Mouse (Mus musculus): ENCODE measurements around the gene Coa7. TPM values are rescaled to one million over a fixed set of nuclear protein-coding genes. Genes with fewer than 3 reads are reported as not detected.
A peak's percentile ranks its signal among the peaks of the same experiment; 100 is the strongest.

Coa7 gene
- polyA plus RNA-seq, 1 experiment from 2014 or later = 79.3 TPM

- Histone ChIP-seq H3K4me1 (peaks cover 21% of the 10 kb centered on the region), H3K27ac (no peak overlapping the region), H3K27me3 (ENCODE audit: poor library complexity, severe bottlenecking) (no peaks in the 10 kb centered on the region), H3K4me3 (no peak overlapping the region), H3K36me3 (replicated peaks) (no peaks in the 10 kb centered on the region), H3K9me3 (no peaks in the 10 kb centered on the region)
- WGBS = 87% methylated on average over 3 of the region's 3 CpGs
- DNase-seq (ENCODE audit: extremely low spot score, low spot score) = no peak
Observed at GRCm38 (mm10) chr4:108371421-108371820, 43.5 kb downstream of the Coa7 start.

GRCm38 (mm10) chr4:108372166-108372565, 44.2 kb downstream of the Coa7 start:
- H3K4me3 ChIP-seq = no peak overlapping the region
- no peaks in the 10 kb centered on the region for H3K27me3 ChIP-seq (ENCODE audit: poor library complexity, severe bottlenecking)
- peaks cover 21% of the 10 kb centered on the region for H3K4me1 ChIP-seq
- no peak for DNase-seq (ENCODE audit: extremely low spot score, low spot score)
- no peaks in the 10 kb centered on the region for H3K9me3 ChIP-seq
- 87% methylated on average over 3 of the region's 3 CpGs for WGBS
- H3K36me3 ChIP-seq (replicated peaks) = no peaks in the 10 kb centered on the region
- H3K27ac ChIP-seq = peak overlapping the region; percentile 53; the same call in 1 of the 2 replicates

GRCm38 (mm10) chr4:108379476-108379875, 51.5 kb downstream of the Coa7 start:
- Histone ChIP-seq H3K4me3 (no peak overlapping the region), H3K27ac (0 out of 2 replicates have a peak overlapping the region, but pooled peaks have one; percentile 22), H3K9me3 (no peaks in the 10 kb centered on the region), H3K4me1 (peaks cover 28% of the 10 kb centered on the region), H3K27me3 (ENCODE audit: poor library complexity, severe bottlenecking) (peaks cover 39% of the 10 kb centered on the region), H3K36me3 (replicated peaks) (no peaks in the 10 kb centered on the region)
- DNase-seq (ENCODE audit: extremely low spot score, low spot score) = no peak
- 81% methylated on average over 3 of the region's 3 CpGs for WGBS

- H3K9me3 ChIP-seq = no peaks in the 10 kb centered on the region
- no peak overlapping the region for H3K4me3 ChIP-seq
- H3K27ac ChIP-seq = no peak overlapping the region
- H3K36me3 ChIP-seq (replicated peaks) = no peaks in the 10 kb centered on the region
- peaks cover 28% of the 10 kb centered on the region for H3K4me1 ChIP-seq
- no peak for DNase-seq (ENCODE audit: extremely low spot score, low spot score)
- H3K27me3 ChIP-seq (ENCODE audit: poor library complexity, severe bottlenecking) = peaks cover 46% of the 10 kb centered on the region
- WGBS = 24% methylated on average over 1 of the region's 1 CpGs
Observed at GRCm38 (mm10) chr4:108380146-108380545, 52.2 kb downstream of the Coa7 start.

- Histone ChIP-seq H3K27ac (peak within 1 kb of the TSS; percentile 83), H3K9me3 (no peaks in the 10 kb centered on the region), H3K4me1 (peaks cover 44% of the 10 kb centered on the region), H3K27me3 (ENCODE audit: poor library complexity, severe bottlenecking) (peaks cover 64% of the 10 kb centered on the region), H3K36me3 (replicated peaks) (no peaks in the 10 kb centered on the region), H3K4me3 (peak within 1 kb of the TSS; percentile 63)
- 2% methylated on average over 55 of the region's 55 CpGs for WGBS
- peak; percentile 36 for DNase-seq (ENCODE audit: extremely low spot score, low spot score)
Observed at GRCm38 (mm10) chr4:108383183-108383714, 55.3 kb downstream of the Coa7 start, which contains the start of gene Shisal2a. Gene Shisal2a, minus strand, starts transcription at chr4:108383349.

GRCm38 (mm10) chr4:108386087-108386486, 58.1 kb downstream of the Coa7 start:
- no peak for DNase-seq (ENCODE audit: extremely low spot score, low spot score)
- Histone ChIP-seq H3K9me3 (no peaks in the 10 kb centered on the region), H3K4me1 (peaks cover 42% of the 10 kb centered on the region), H3K4me3 (no peak overlapping the region), H3K27ac (no peak overlapping the region), H3K36me3 (replicated peaks) (no peaks in the 10 kb centered on the region), H3K27me3 (ENCODE audit: poor library complexity, severe bottlenecking) (peaks cover 58% of the 10 kb centered on the region)
- 26% methylated on average over 1 of the region's 1 CpGs for WGBS

GRCm38 (mm10) chr4:108387106-108387505, 59.2 kb downstream of the Coa7 start:
- WGBS = 39% methylated on average over 4 of the region's 4 CpGs
- H3K27me3 ChIP-seq (ENCODE audit: poor library complexity, severe bottlenecking) = peaks cover 48% of the 10 kb centered on the region
- H3K9me3 ChIP-seq = no peaks in the 10 kb centered on the region
- peak overlapping the region; percentile 45 for H3K4me3 ChIP-seq
- H3K27ac ChIP-seq = peak overlapping the region; percentile 89
- H3K4me1 ChIP-seq = peaks cover 42% of the 10 kb centered on the region
- DNase-seq (ENCODE audit: extremely low spot score, low spot score) = no peak
- no peaks in the 10 kb centered on the region for H3K36me3 ChIP-seq (replicated peaks)

GRCm38 (mm10) chr4:108387681-108388253, 59.8 kb downstream of the Coa7 start:
- WGBS = 9% methylated on average over 18 of the region's 18 CpGs

GRCm38 (mm10) chr4:108388741-108389140, 60.8 kb downstream of the Coa7 start:
- no peak for DNase-seq (ENCODE audit: extremely low spot score, low spot score)
- Histone ChIP-seq H3K27ac (0 out of 2 replicates have a peak overlapping the region, but pooled peaks have one; percentile 89), H3K4me3 (no peak overlapping the region), H3K27me3 (ENCODE audit: poor library complexity, severe bottlenecking) (peaks cover 32% of the 10 kb centered on the region), H3K4me1 (peaks cover 32% of the 10 kb centered on the region), H3K9me3 (no peaks in the 10 kb centered on the region), H3K36me3 (replicated peaks) (no peaks in the 10 kb centered on the region)
- 79% methylated on average over 3 of the region's 3 CpGs for WGBS

More at GRCm38 (mm10) chr4:108387681-108388253, 59.8 kb downstream of the Coa7 start:
- peak overlapping the region; percentile 89 for H3K27ac ChIP-seq
- H3K9me3 ChIP-seq = no peaks in the 10 kb centered on the region
- H3K27me3 ChIP-seq (ENCODE audit: poor library complexity, severe bottlenecking) = peaks cover 42% of the 10 kb centered on the region
- no peaks in the 10 kb centered on the region for H3K36me3 ChIP-seq (replicated peaks)
- DNase-seq (ENCODE audit: extremely low spot score, low spot score) = peak; percentile 70
- H3K4me3 ChIP-seq = peak overlapping the region; percentile 45
- H3K4me1 ChIP-seq = peaks cover 42% of the 10 kb centered on the region

- no peak for DNase-seq (ENCODE audit: extremely low spot score, low spot score)
- no peak overlapping the region for H3K27ac ChIP-seq
- H3K4me1 ChIP-seq = peaks cover 27% of the 10 kb centered on the region
- 0 out of 2 replicates have a peak, but pooled peaks cover 8% of the 10 kb centered on the region for H3K27me3 ChIP-seq (ENCODE audit: poor library complexity, severe bottlenecking)
- H3K9me3 ChIP-seq = peaks cover 5% of the 10 kb centered on the region; the same call in 1 of the 2 replicates
- no peak overlapping the region for H3K4me3 ChIP-seq
- H3K36me3 ChIP-seq (replicated peaks) = no peaks in the 10 kb centered on the region
- WGBS = 87% methylated on average over 5 of the region's 5 CpGs
Observed at GRCm38 (mm10) chr4:108391124-108391523, 63.2 kb downstream of the Coa7 start.

Other genes with a start within 250 kb of the Coa7 start
- 0.10 and 0.22 TPM in 2 replicates for gene Podn, start 231.7 kb upstream of the Coa7 start, polyA plus RNA-seq (2016; fragmentation: Nextera tagmentation; extraction: Ambion mirVana)
- 187 and 190 TPM in 2 replicates for gene Scp2, start 183.1 kb upstream of the Coa7 start, polyA plus RNA-seq (2016; fragmentation: Nextera tagmentation; extraction: Ambion mirVana)
- 22.8 and 23.6 TPM in 2 replicates for gene Echdc2, start 162.7 kb upstream of the Coa7 start, polyA plus RNA-seq (2016; fragmentation: Nextera tagmentation; extraction: Ambion mirVana)
- gene Zyg11a, start 110.1 kb upstream of the Coa7 start, polyA plus RNA-seq (2016; fragmentation: Nextera tagmentation; extraction: Ambion mirVana) = not detected in 2 replicates
- gene Zyg11b, start 27.0 kb upstream of the Coa7 start, polyA plus RNA-seq (2016; fragmentation: Nextera tagmentation; extraction: Ambion mirVana) = 13.5 and 13.9 TPM in 2 replicates
- 1.7 and 1.8 TPM in 2 replicates for gene Shisal2a, start 55.2 kb downstream of the Coa7 start, polyA plus RNA-seq (2016; fragmentation: Nextera tagmentation; extraction: Ambion mirVana)
- 30.5 and 34.8 TPM in 2 replicates for gene Gpx7, start 78.8 kb downstream of the Coa7 start, polyA plus RNA-seq (2016; fragmentation: Nextera tagmentation; extraction: Ambion mirVana)
- 83.3 and 85.1 TPM in 2 replicates for gene Tut4, start 131.3 kb downstream of the Coa7 start, polyA plus RNA-seq (2016; fragmentation: Nextera tagmentation; extraction: Ambion mirVana)